Mouse (Mus musculus) G1E (cell line): ENCODE data around the gene Noxred1.

Source experiments
- CTCF ChIP-seq: IDR thresholded peaks from 2 replicates; pipeline ENCODE4 v1.5.1; 2012; ENCODE audit warnings: low read depth, low read length, inconsistent platforms, mixed read lengths
- GATA1 ChIP-seq: IDR thresholded peaks from 2 replicates; pipeline ENCODE4 v1.6.1; 2012; ENCODE audit warnings: borderline replicate concordance, low read length, inconsistent platforms, mixed read lengths

DNA sequence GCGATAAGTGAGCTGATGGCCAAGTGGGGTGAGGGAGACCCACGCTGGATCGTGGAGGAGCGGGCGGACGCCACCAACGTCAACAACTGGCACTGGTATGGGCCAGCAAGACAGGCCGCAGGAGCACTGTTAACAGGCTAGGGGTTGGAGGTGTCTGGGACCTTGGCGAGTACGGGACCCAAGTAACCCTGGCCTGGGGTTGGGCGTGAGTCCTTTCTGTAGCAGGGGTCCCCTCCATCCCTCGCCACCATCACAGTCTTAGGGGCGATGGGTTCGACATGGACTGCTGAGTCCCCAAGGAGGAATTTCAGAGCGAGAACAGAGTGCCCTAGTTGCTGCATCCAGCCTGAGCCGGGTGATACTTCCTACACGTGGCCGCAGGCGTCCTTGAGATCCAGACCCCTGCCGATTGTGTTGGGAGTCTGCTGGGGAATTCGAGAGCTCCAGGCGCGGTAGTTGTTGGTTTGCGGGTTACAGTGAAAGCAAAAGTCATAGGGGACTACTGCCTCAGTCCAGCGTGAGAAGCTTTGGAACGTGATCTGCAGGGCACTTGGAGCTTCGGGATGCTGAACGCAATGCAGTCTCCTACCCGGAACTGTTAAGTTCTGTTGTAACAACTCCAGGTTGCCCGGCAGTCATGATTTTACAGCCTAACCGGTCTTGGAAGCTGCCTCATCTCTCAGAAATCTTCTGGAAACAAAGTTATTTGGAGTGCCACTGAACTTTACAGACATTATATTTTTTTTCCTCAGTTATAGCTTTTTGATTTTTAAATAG is 28.5 kb upstream of the Noxred1 start:
- TF ChIP-seq CTCF (no peak), GATA1 (no peak)
